Comparison of ENCODE assay signal across 27 mouse cellular contexts in genomic region chr5:45284680-45285079, GRCm38 (mm10).
DNase-seq lines count a peak whose midpoint lies in the region; ATAC-seq and TF ChIP-seq lines count a peak whose summit lies in the region.
"Had no signal": no experiment of that assay in that cellular context is flagged by ENCODE, and none has a peak within 500 bp of the region (broad histone marks: within the 10 kb centered on the region; RNA-seq: fewer than 3 reads in every experiment).

No protein-coding gene starts in this region.

- no peak for ATAC-seq in lung, embryonic 16.5 days (ENCODE audit: low read depth)
- ATAC-seq in limb, embryonic 15.5 days (ENCODE audit: insufficient number of reproducible peaks, low FRiP score, low TSS enrichment, low read depth), result no peak
- ATAC-seq: midbrain, embryonic 15.5 days; Patski had no signal

- H3K36me3 ChIP-seq in heart, embryonic 10.5 days, result no peaks in the 10 kb centered on the region
- H3K36me3 ChIP-seq in kidney, adult 2 months (ENCODE audit: control insufficient read depth, insufficient read depth, low read length), result no peaks in the 10 kb centered on the region
- H3K36me3 ChIP-seq in lung, embryonic 16.5 days (ENCODE audit: control insufficient read depth, insufficient read depth, low read length), result no peaks in the 10 kb centered on the region
- no peaks in the 10 kb centered on the region for H3K36me3 ChIP-seq in limb, embryonic 15.5 days
- H3K36me3 ChIP-seq: embryonic facial prominence, embryonic 12.5 days; forebrain, embryonic 12.5 days; G1E; hindbrain, embryonic 15.5 days; midbrain, embryonic 15.5 days; neural tube, embryonic 13.5 days had no signal

- H3K4me2 ChIP-seq in lung, embryonic 16.5 days (ENCODE audit: low read depth, low read length), result no peak overlapping the region
- no peak overlapping the region for H3K4me2 ChIP-seq in limb, embryonic 15.5 days
- H3K4me2 ChIP-seq: embryonic facial prominence, embryonic 12.5 days; forebrain, embryonic 12.5 days; hindbrain, embryonic 15.5 days; midbrain, embryonic 15.5 days; neural tube, embryonic 13.5 days had no signal

- H3K9ac ChIP-seq in lung, embryonic 16.5 days (ENCODE audit: low read length), result no peak overlapping the region
- H3K9ac ChIP-seq in limb, embryonic 15.5 days, result no peak overlapping the region
- H3K9ac ChIP-seq: embryonic facial prominence, embryonic 12.5 days; forebrain, embryonic 12.5 days; hindbrain, embryonic 15.5 days; midbrain, embryonic 15.5 days; neural tube, embryonic 13.5 days had no signal

- H3K4me3 ChIP-seq in heart, embryonic 10.5 days, result no peak overlapping the region
- no peak overlapping the region for H3K4me3 ChIP-seq in kidney, adult 2 months (ENCODE audit: insufficient read depth, low read depth, low read length)
- no peak overlapping the region for H3K4me3 ChIP-seq in lung, embryonic 16.5 days (ENCODE audit: low read length)
- H3K4me3 ChIP-seq in limb, embryonic 15.5 days, result no peak overlapping the region
- H3K4me3 ChIP-seq: embryonic facial prominence, embryonic 12.5 days; erythroblast, embryonic 14.5 days; forebrain, embryonic 12.5 days; hindbrain, embryonic 15.5 days; midbrain, embryonic 15.5 days; neural tube, embryonic 13.5 days had no signal

- H3K9me3 ChIP-seq in heart, embryonic 10.5 days, result no peaks in the 10 kb centered on the region
- H3K9me3 ChIP-seq in lung, embryonic 16.5 days (ENCODE audit: control insufficient read depth, low read length), result no peaks in the 10 kb centered on the region
- no peaks in the 10 kb centered on the region for H3K9me3 ChIP-seq in limb, embryonic 15.5 days
- H3K9me3 ChIP-seq: embryonic facial prominence, embryonic 12.5 days; forebrain, embryonic 12.5 days; G1E; hindbrain, embryonic 15.5 days; midbrain, embryonic 15.5 days; neural tube, embryonic 13.5 days had no signal

- TF ChIP-seq CTCF in kidney, adult 2 months (conservative IDR thresholded peaks at IDR 0.05; ENCODE audit: insufficient read depth, insufficient read length, low read depth, low read length), result no peak

- DNase-seq in heart, adult 8-10 months (ENCODE audit: low spot score), result peak; percentile 28
- DNase-seq in heart, embryonic 10.5 days (ENCODE audit: low spot score), result no peak
- DNase-seq in kidney, adult 2 months, result peak; percentile 72
- DNase-seq in kidney, adult 18-20 months, result no peak
- no peak for DNase-seq in lung, adult 18-20 months
- no peak for DNase-seq in cerebellum, postnatal 4 days (ENCODE audit: low spot score in 2 of 2)
- DNase-seq: adrenal gland, postnatal 36 days; B cell, adult 2 months; cerebellum, adult 11-12 months; cerebellum, postnatal 10 days; heart, postnatal 14 days; left cerebral cortex, postnatal 4 days; lung, postnatal 36 days; retina, postnatal 1 day; right cerebral cortex, postnatal 25 days; spleen, adult 18-20 months had no signal

- TF ChIP-seq POLR2A in kidney, adult 2 months (IDR thresholded peaks at IDR 0.05; ENCODE audit: low read depth, low read length), result no peak

- no peaks in the 10 kb centered on the region for H3K27me3 ChIP-seq in heart, embryonic 10.5 days (ENCODE audit: insufficient read depth, poor library complexity, severe bottlenecking)
- no peaks in the 10 kb centered on the region for H3K27me3 ChIP-seq in kidney, adult 2 months (replicated peaks; ENCODE audit: control insufficient read depth, insufficient read depth, low read length)
- H3K27me3 ChIP-seq in lung, embryonic 16.5 days (ENCODE audit: control insufficient read depth, insufficient read depth, low read depth, low read length), result no peaks in the 10 kb centered on the region
- no peaks in the 10 kb centered on the region for H3K27me3 ChIP-seq in limb, embryonic 15.5 days
- H3K27me3 ChIP-seq: CH12.LX; embryonic facial prominence, embryonic 12.5 days; forebrain, embryonic 12.5 days; hindbrain, embryonic 15.5 days; midbrain, embryonic 15.5 days; neural tube, embryonic 13.5 days; Patski had no signal

- peaks cover 4% of the 10 kb centered on the region; the same call in 1 of the 2 replicates for H3K4me1 ChIP-seq in heart, embryonic 10.5 days
- H3K4me1 ChIP-seq in kidney, adult 2 months (ENCODE audit: control insufficient read depth, insufficient read depth, low read length), result no peaks in the 10 kb centered on the region
- H3K4me1 ChIP-seq in lung, embryonic 16.5 days (replicated peaks; ENCODE audit: control insufficient read depth, insufficient read depth, low read length), result no peaks in the 10 kb centered on the region
- H3K4me1 ChIP-seq in limb, embryonic 15.5 days, result peaks cover 3% of the 10 kb centered on the region; the same call in 1 of the 2 replicates

- H3K27ac ChIP-seq in heart, embryonic 10.5 days, result no peak overlapping the region
- H3K27ac ChIP-seq in kidney, adult 2 months (ENCODE audit: insufficient read depth, low read depth, low read length), result peak overlapping the region; percentile 96
- H3K27ac ChIP-seq in lung, embryonic 16.5 days (ENCODE audit: low read length), result 0 out of 2 replicates have a peak overlapping the region, but pooled peaks have one; percentile 20
- H3K27ac ChIP-seq in limb, embryonic 15.5 days, result peak overlapping the region; percentile 47; the same call in 1 of the 2 replicates
- H3K27ac ChIP-seq: embryonic facial prominence, embryonic 12.5 days; forebrain, embryonic 12.5 days; hindbrain, embryonic 15.5 days; midbrain, embryonic 15.5 days; neural tube, embryonic 13.5 days had no signal

Comparison
In these comparisons a context has a peak if more than half of its experiments do, and no peak if none do; other contexts are left out.
1. DNase-seq: peak in heart, adult 8-10 months (single experiment) and kidney, adult 2 months (single experiment); none in heart, embryonic 10.5 days (single experiment), kidney, adult 18-20 months (single experiment), lung, adult 18-20 months (0 of 2) and cerebellum, postnatal 4 days (0 of 2).